Mouse (Mus musculus): ENCODE data around the gene Cpox.

- no peak for TF ChIP-seq CTCF (IDR thresholded peaks at IDR 0.05)
- no peak for TF ChIP-seq EP300 (IDR thresholded peaks at IDR 0.05)
Measured at GRCm38 (mm10) chr16:58623114-58623513, 47.0 kb upstream of the Cpox start.

Data from lung, postnatal 0 days (tissue).